Mouse (Mus musculus) cerebellum, adult 18-20 months (tissue): Measurements from ENCODE around the gene Gm8011.
"Not testable (repeated sequence)": the region's sequence is repeated elsewhere in the genome, so short reads cannot be mapped to it uniquely, and the experiment has no call there.

ENCODE experiments used
- DNase-seq, 2 experiments: peaks; one replicate each; pipeline ENCODE4 v3.0.0; 2021

The Gm8011 gene

DNA sequence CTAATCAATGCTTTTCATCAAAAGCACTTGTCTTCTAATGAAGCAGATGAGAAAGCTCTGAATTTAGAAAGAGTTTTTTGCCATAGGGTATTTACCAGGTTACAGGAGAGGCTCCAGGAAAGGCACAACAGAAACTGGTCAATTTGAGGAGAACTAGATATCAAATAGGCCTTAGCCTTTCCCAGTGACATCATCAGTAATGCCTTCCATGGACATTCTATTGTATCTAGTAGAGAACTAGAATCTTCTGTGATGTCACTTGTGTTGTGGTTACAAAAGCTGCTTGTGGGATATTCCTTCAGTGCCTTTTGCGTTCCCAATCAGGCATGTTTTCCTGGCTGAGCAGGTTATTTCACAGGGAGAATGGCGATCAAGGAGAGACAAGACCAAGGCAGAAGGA, at the start of gene Gm8011:
Gm8011 (plus strand) TSS at position 301 of the 400 bp plus-strand sequence.
- DNase-seq = not testable (repeated sequence)

DNA sequence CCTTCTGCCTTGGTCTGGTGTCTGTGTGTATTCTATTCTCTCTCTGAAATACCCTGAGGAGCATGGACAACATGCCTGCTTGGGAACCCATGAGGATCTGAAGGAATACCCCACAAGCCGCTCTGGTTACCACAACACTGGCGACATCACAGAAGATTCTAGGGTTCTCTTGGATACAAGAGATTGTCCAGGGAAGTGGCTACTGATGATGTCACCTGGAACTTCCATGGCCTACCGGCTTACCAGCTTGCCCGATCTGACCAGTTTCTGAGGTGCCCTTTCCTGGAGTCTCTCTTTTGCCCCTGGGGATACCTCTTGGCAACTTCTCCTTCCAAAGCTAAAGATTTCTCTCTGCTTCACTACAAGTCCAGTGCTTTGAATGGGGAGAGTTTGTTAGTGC, 24.1 kb upstream of the Gm8011 start, which contains the start of gene Gm8005:
Gm8005 (minus strand) TSS at position 101 of the 400 bp plus-strand sequence.
- DNase-seq = not testable (repeated sequence)

GRCm38 (mm10) chr14:42502249-42502648, 38.6 kb downstream of the Gm8011 start, which contains the start of gene Gm8020:
Gm8020 (minus strand) TSS chr14:42502349.
- not testable (repeated sequence) for DNase-seq
